46 mouse cellular contexts compared by ENCODE assay signal in genomic region chr3:93000621-93001020, GRCm38 (mm10). TPM values are rescaled to one million over a fixed set of nuclear protein-coding genes. Genes with fewer than 3 reads are reported as not detected.
"Had no signal": no experiment of that assay in that cellular context is flagged by ENCODE, and none has a peak within 500 bp of the region (broad histone marks: within the 10 kb centered on the region; RNA-seq: fewer than 3 reads in every experiment).

No protein-coding gene starts in this region.

- DNase-seq: left cerebral cortex, postnatal 4 days; liver; liver, embryonic 13.5 days; liver, postnatal 0 days; lung, adult 18-20 months; lung, adult 2 months; lung, embryonic 14.5 days; lung, postnatal 10 days; lung, postnatal 14 days; lung, postnatal 36 days; lung, postnatal 4 days; midbrain, embryonic 14.5 days had no signal

- H3K4me3 ChIP-seq: limb, embryonic 10.5 days; limb, embryonic 12.5 days; limb, embryonic 13.5 days; limb, embryonic 15.5 days; liver, embryonic 12.5 days; liver, embryonic 13.5 days; liver, embryonic 15.5 days; lung, embryonic 15.5 days; megakaryocyte, embryonic 14.5 days; midbrain, embryonic 10.5 days; midbrain, embryonic 12.5 days; midbrain, embryonic 13.5 days; midbrain, embryonic 15.5 days; myocyte had no signal

- H3K4me1 ChIP-seq: limb, embryonic 10.5 days; limb, embryonic 12.5 days; limb, embryonic 15.5 days; liver, embryonic 12.5 days; liver, embryonic 13.5 days; liver, embryonic 15.5 days; lung, embryonic 15.5 days; megakaryocyte, embryonic 14.5 days; midbrain, embryonic 10.5 days; midbrain, embryonic 12.5 days; midbrain, embryonic 13.5 days; midbrain, embryonic 15.5 days had no signal

- H3K27me3 ChIP-seq: limb, embryonic 12.5 days; limb, embryonic 13.5 days; limb, embryonic 15.5 days; liver, embryonic 12.5 days; liver, embryonic 13.5 days; liver, embryonic 15.5 days; lung, embryonic 15.5 days; megakaryocyte, embryonic 14.5 days; midbrain, embryonic 12.5 days; midbrain, embryonic 13.5 days; midbrain, embryonic 15.5 days had no signal

- H3K27ac ChIP-seq: limb, embryonic 10.5 days; limb, embryonic 12.5 days; limb, embryonic 13.5 days; limb, embryonic 15.5 days; liver, embryonic 12.5 days; liver, embryonic 13.5 days; liver, embryonic 14.5 days; liver, embryonic 15.5 days; lung, embryonic 15.5 days; macrophage; midbrain, embryonic 10.5 days; midbrain, embryonic 12.5 days; midbrain, embryonic 13.5 days; midbrain, embryonic 15.5 days had no signal

- H3K9me3 ChIP-seq: limb, embryonic 10.5 days; limb, embryonic 12.5 days; limb, embryonic 13.5 days; limb, embryonic 15.5 days; liver, embryonic 12.5 days; liver, embryonic 13.5 days; liver, embryonic 15.5 days; lung, embryonic 15.5 days; megakaryocyte, embryonic 14.5 days; midbrain, embryonic 10.5 days; midbrain, embryonic 12.5 days; midbrain, embryonic 13.5 days; midbrain, embryonic 15.5 days had no signal

- H3K4me2 ChIP-seq: limb, embryonic 12.5 days; limb, embryonic 13.5 days; limb, embryonic 15.5 days; liver, embryonic 11.5 days; liver, embryonic 12.5 days; liver, embryonic 13.5 days; liver, embryonic 15.5 days; lung, embryonic 14.5 days; lung, embryonic 15.5 days; midbrain, embryonic 11.5 days; midbrain, embryonic 12.5 days; midbrain, embryonic 13.5 days; midbrain, embryonic 15.5 days had no signal

- ATAC-seq: liver, embryonic 12.5 days; liver, postnatal 0 days; lung, postnatal 0 days; midbrain, embryonic 13.5 days; midbrain, embryonic 15.5 days; midbrain, embryonic 16.5 days had no signal

- H3K36me3 ChIP-seq: limb, embryonic 10.5 days; limb, embryonic 12.5 days; limb, embryonic 13.5 days; limb, embryonic 15.5 days; liver, embryonic 12.5 days; liver, embryonic 13.5 days; liver, embryonic 15.5 days; lung, embryonic 15.5 days; midbrain, embryonic 10.5 days; midbrain, embryonic 12.5 days; midbrain, embryonic 13.5 days; midbrain, embryonic 15.5 days had no signal

- H3K9ac ChIP-seq: limb, embryonic 12.5 days; limb, embryonic 13.5 days; limb, embryonic 15.5 days; liver, embryonic 12.5 days; liver, embryonic 13.5 days; liver, embryonic 14.5 days; liver, embryonic 15.5 days; liver, postnatal 0 days; lung, embryonic 14.5 days; lung, embryonic 15.5 days; midbrain, embryonic 12.5 days; midbrain, embryonic 13.5 days; midbrain, embryonic 15.5 days had no signal

RNA-seq across cellular contexts. Expression of gene Lce3f, which starts 8.6 kb away (rescaled TPM):
- total RNA-seq: left cerebral cortex, adult 8-10 months; left cerebral cortex, postnatal 10 days; left cerebral cortex, postnatal 14 days; left cerebral cortex, postnatal 25 days; left cerebral cortex, postnatal 36 days; left cerebral cortex, postnatal 4 days; liver, adult 2 months; megakaryocyte progenitor cell, adult 5-6 weeks; megakaryocyte, adult 5-6 weeks; megakaryocyte-erythroid progenitor cell, adult 5-6 weeks; midbrain, postnatal 0 days; monocyte, adult 5-6 weeks had no signal
- polyA plus RNA-seq: limb, embryonic 10.5 days; limb, embryonic 11.5 days; limb, embryonic 12.5 days; limb, embryonic 13.5 days; liver, adult 2 months; liver, embryonic 11.5 days; liver, embryonic 12.5 days; liver, embryonic 13.5 days; liver, embryonic 14.5 days; liver, embryonic 15.5 days; liver, embryonic 16.5 days; liver, postnatal 0 days; lung, embryonic 14.5 days; lung, embryonic 15.5 days; lung, embryonic 16.5 days; lung, postnatal 0 days; macrophage; midbrain, embryonic 10.5 days; midbrain, embryonic 11.5 days; midbrain, embryonic 12.5 days; midbrain, embryonic 13.5 days; midbrain, embryonic 14.5 days; midbrain, embryonic 15.5 days; midbrain, embryonic 16.5 days; midbrain, postnatal 0 days; myocyte had no signal

RNA-seq across cellular contexts. Expression of gene Crct1, which starts 14.9 kb away (rescaled TPM):
- total RNA-seq: left cerebral cortex, postnatal 10 days; left cerebral cortex, postnatal 14 days; left cerebral cortex, postnatal 36 days; left cerebral cortex, postnatal 4 days; liver, adult 2 months; megakaryocyte progenitor cell, adult 5-6 weeks; megakaryocyte, adult 5-6 weeks; megakaryocyte-erythroid progenitor cell, adult 5-6 weeks; monocyte, adult 5-6 weeks had no signal
- polyA plus RNA-seq: limb, embryonic 10.5 days; limb, embryonic 11.5 days; limb, embryonic 12.5 days; liver, adult 2 months; liver, embryonic 12.5 days; liver, embryonic 13.5 days; liver, embryonic 14.5 days; liver, embryonic 15.5 days; liver, embryonic 16.5 days; liver, postnatal 0 days; lung, embryonic 14.5 days; lung, embryonic 15.5 days; lung, embryonic 16.5 days; lung, postnatal 0 days; macrophage had no signal

RNA-seq across cellular contexts. Expression of gene Lce1m, which starts 18.2 kb away (rescaled TPM):
- total RNA-seq: left cerebral cortex, postnatal 10 days; left cerebral cortex, postnatal 14 days; left cerebral cortex, postnatal 25 days; left cerebral cortex, postnatal 36 days; left cerebral cortex, postnatal 4 days; liver, adult 2 months; megakaryocyte progenitor cell, adult 5-6 weeks; megakaryocyte, adult 5-6 weeks; megakaryocyte-erythroid progenitor cell, adult 5-6 weeks; monocyte, adult 5-6 weeks had no signal
- polyA plus RNA-seq: limb, embryonic 10.5 days; limb, embryonic 11.5 days; limb, embryonic 12.5 days; limb, embryonic 13.5 days; limb, embryonic 14.5 days; liver, adult 2 months; liver, embryonic 11.5 days; liver, embryonic 12.5 days; liver, embryonic 13.5 days; liver, embryonic 14.5 days; liver, embryonic 15.5 days; liver, embryonic 16.5 days; liver, postnatal 0 days; lung, embryonic 14.5 days; lung, embryonic 15.5 days; lung, embryonic 16.5 days; lung, postnatal 0 days; macrophage; midbrain, embryonic 10.5 days; midbrain, embryonic 11.5 days; midbrain, embryonic 12.5 days; midbrain, embryonic 13.5 days; midbrain, embryonic 14.5 days; midbrain, embryonic 15.5 days; midbrain, embryonic 16.5 days; midbrain, postnatal 0 days; myocyte had no signal

RNA-seq across cellular contexts. Expression of gene Lce3e, which starts 33.8 kb away (rescaled TPM):
- total RNA-seq: left cerebral cortex, adult 8-10 months; left cerebral cortex, postnatal 10 days; left cerebral cortex, postnatal 14 days; left cerebral cortex, postnatal 25 days; left cerebral cortex, postnatal 36 days; left cerebral cortex, postnatal 4 days; liver, adult 2 months; megakaryocyte progenitor cell, adult 5-6 weeks; megakaryocyte, adult 5-6 weeks; megakaryocyte-erythroid progenitor cell, adult 5-6 weeks; midbrain, postnatal 0 days; monocyte, adult 5-6 weeks had no signal
- polyA plus RNA-seq: limb, embryonic 10.5 days; limb, embryonic 11.5 days; limb, embryonic 12.5 days; limb, embryonic 13.5 days; limb, embryonic 14.5 days; limb, embryonic 15.5 days; liver, adult 2 months; liver, embryonic 11.5 days; liver, embryonic 12.5 days; liver, embryonic 13.5 days; liver, embryonic 14.5 days; liver, embryonic 15.5 days; liver, embryonic 16.5 days; liver, postnatal 0 days; lung, embryonic 14.5 days; lung, embryonic 15.5 days; lung, embryonic 16.5 days; lung, postnatal 0 days; macrophage; midbrain, embryonic 10.5 days; midbrain, embryonic 11.5 days; midbrain, embryonic 12.5 days; midbrain, embryonic 13.5 days; midbrain, embryonic 14.5 days; midbrain, embryonic 15.5 days; midbrain, embryonic 16.5 days; midbrain, postnatal 0 days; myocyte had no signal

RNA-seq across cellular contexts. Expression of gene Lce3d, which starts 43.4 kb away (rescaled TPM):
- total RNA-seq: left cerebral cortex, adult 8-10 months; left cerebral cortex, postnatal 10 days; left cerebral cortex, postnatal 14 days; left cerebral cortex, postnatal 25 days; left cerebral cortex, postnatal 36 days; left cerebral cortex, postnatal 4 days; liver, adult 2 months; megakaryocyte progenitor cell, adult 5-6 weeks; megakaryocyte, adult 5-6 weeks; megakaryocyte-erythroid progenitor cell, adult 5-6 weeks; midbrain, postnatal 0 days; monocyte, adult 5-6 weeks had no signal
- polyA plus RNA-seq: limb, embryonic 10.5 days; limb, embryonic 11.5 days; limb, embryonic 12.5 days; limb, embryonic 13.5 days; limb, embryonic 14.5 days; limb, embryonic 15.5 days; liver, adult 2 months; liver, embryonic 11.5 days; liver, embryonic 12.5 days; liver, embryonic 13.5 days; liver, embryonic 14.5 days; liver, embryonic 15.5 days; liver, embryonic 16.5 days; liver, postnatal 0 days; lung, embryonic 14.5 days; lung, embryonic 15.5 days; lung, embryonic 16.5 days; lung, postnatal 0 days; macrophage; midbrain, embryonic 10.5 days; midbrain, embryonic 11.5 days; midbrain, embryonic 12.5 days; midbrain, embryonic 13.5 days; midbrain, embryonic 14.5 days; midbrain, embryonic 15.5 days; midbrain, embryonic 16.5 days; midbrain, postnatal 0 days; myocyte had no signal
